Mouse (Mus musculus) liver, embryonic 13.5 days (tissue): ENCODE measurements around the gene Csf1. TPM values are rescaled to one million over a fixed set of nuclear protein-coding genes. Genes with fewer than 3 reads are reported as not detected.

ENCODE experiments used
- ATAC-seq: fragments of 200-750 bp; cut with Nextera tagmentation; 2 replicates; pipeline ENCODE4 v1.8.0; 2017; ENCODE audit warnings: low read depth, mild to moderate bottlenecking, moderate number of reproducible peaks, moderate library complexity
- DNase-seq: peaks from one replicate; pipeline ENCODE4 v3.0.0; 2022
- H3K27ac ChIP-seq: fragments of 300-500 bp; sonication (generic); 2 replicates; pipeline ENCODE4 v1.5.1; 2015; ENCODE audit warnings: moderate library complexity, mild to moderate bottlenecking, inconsistent platforms
- H3K27me3 ChIP-seq: fragments of 300-500 bp; sonication (generic); 2 replicates; pipeline ENCODE4 v1.6.1; 2015; ENCODE audit warnings: mild to moderate bottlenecking, inconsistent platforms
- H3K36me3 ChIP-seq: fragments of 300-500 bp; sonication (generic); 2 replicates; pipeline ENCODE4 v1.6.1; 2015; ENCODE audit warnings: mild to moderate bottlenecking, inconsistent platforms
- H3K4me1 ChIP-seq: fragments of 300-500 bp; sonication (generic); replicated peaks from 2 replicates; pipeline ENCODE4 v1.6.1; 2015; ENCODE audit warnings: inconsistent platforms
- H3K4me2 ChIP-seq: fragments of 300-500 bp; sonication (generic); 2 replicates; pipeline ENCODE4 v1.6.1; 2015; ENCODE audit warnings: inconsistent platforms, mild to moderate bottlenecking, moderate library complexity
- H3K4me3 ChIP-seq: fragments of 300-500 bp; sonication (generic); replicated peaks from 2 replicates; pipeline ENCODE4 v1.5.1; 2015; ENCODE audit warnings: mild to moderate bottlenecking, inconsistent platforms
- H3K9ac ChIP-seq: fragments of 300-500 bp; sonication (generic); 2 replicates; pipeline ENCODE4 v1.6.1; 2015; ENCODE audit warnings: mild to moderate bottlenecking, inconsistent platforms
- H3K9me3 ChIP-seq: fragments of 300-500 bp; sonication (generic); replicated peaks from 2 replicates; pipeline ENCODE4 v1.6.1; 2016; ENCODE audit warnings: inconsistent platforms
- WGBS: fragments of 180-500 bp; shearing (Covaris S2); methylation state at CpG from one replicate; pipeline ENCODE4 v1.1.7; 2015; ENCODE audit not compliant: insufficient replicate concordance; 5-methylcytosine and 5-hydroxymethylcytosine counted together
- polyA plus RNA-seq: library from polyadenylated mRNA; unstranded; fragments of >200 nt; fragmentation: Nextera tagmentation; extraction: Ambion mirVana; gene quantifications from 2 replicates; pipeline ENCODE4 v1.2.1, GENCODE M21; 2015

Csf1 gene
- polyA plus RNA-seq, 1 experiment from 2014 or later, result 4.6 TPM

DNA sequence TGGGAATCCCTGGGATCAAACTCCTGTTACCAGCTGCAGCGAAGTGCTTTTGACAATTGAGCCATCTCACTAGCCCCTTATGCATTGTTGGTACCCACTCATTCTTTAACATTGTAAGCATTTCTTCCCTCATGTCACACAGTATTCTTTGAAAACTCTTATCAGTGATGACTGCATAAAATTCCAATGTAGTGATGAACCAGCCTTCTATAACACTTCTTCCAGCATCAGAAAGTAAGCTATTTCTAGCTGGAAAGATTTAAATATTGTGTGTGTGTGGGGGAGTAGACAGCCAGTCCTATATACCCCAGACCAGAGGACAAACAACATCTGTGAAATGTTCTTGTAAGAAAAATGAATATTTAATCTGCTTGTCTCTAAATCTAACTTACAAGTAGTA lies 26.9 kb downstream of the Csf1 start:
- WGBS, result 64% methylated on average over 1 of the region's 1 CpGs
- no peak overlapping the region for H3K4me2 ChIP-seq
- no peak overlapping the region for H3K9ac ChIP-seq
- DNase-seq (no peak), ATAC-seq (no peak)
- H3K27ac ChIP-seq, result no peak overlapping the region
- no peaks in the 10 kb centered on the region for H3K36me3 ChIP-seq
- no peaks in the 10 kb centered on the region for H3K4me1 ChIP-seq
- H3K27me3 ChIP-seq, result no peaks in the 10 kb centered on the region
- no peaks in the 10 kb centered on the region for H3K9me3 ChIP-seq
- no peak overlapping the region for H3K4me3 ChIP-seq

- H3K9me3 ChIP-seq, result no peaks in the 10 kb centered on the region
- 55% methylated on average over 2 of the region's 2 CpGs for WGBS
- DNase-seq (no peak), ATAC-seq (no peak)
- no peak overlapping the region for H3K27ac ChIP-seq
- no peak overlapping the region for H3K9ac ChIP-seq
- H3K4me1 ChIP-seq, result no peaks in the 10 kb centered on the region
- H3K27me3 ChIP-seq, result no peaks in the 10 kb centered on the region
- H3K4me2 ChIP-seq, result no peak overlapping the region
- H3K36me3 ChIP-seq, result no peaks in the 10 kb centered on the region
- no peak overlapping the region for H3K4me3 ChIP-seq
Observed at GRCm38 (mm10) chr3:107730236-107730635, 30.0 kb downstream of the Csf1 start.

DNA sequence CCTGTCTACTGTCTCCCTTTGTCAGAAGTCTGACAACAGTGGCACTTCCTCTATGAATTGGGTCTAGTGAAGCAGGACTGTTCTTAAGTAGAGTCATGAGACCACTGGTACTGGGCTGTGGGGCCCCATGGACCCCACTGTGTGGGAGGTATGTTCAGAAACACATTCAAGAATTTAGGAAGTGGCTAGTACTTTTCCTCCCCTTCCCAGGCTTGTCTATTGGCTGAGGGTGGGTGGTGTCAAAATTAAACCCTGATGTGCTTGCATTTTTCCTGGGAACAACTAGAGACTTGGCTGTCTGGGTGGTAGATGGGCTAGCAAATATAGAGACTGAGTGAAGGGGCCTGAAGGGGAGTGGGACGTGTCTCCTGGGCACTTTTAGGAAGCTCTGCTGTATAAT lies 31.8 kb downstream of the Csf1 start:
- no peaks in the 10 kb centered on the region for H3K36me3 ChIP-seq
- no peaks in the 10 kb centered on the region for H3K4me1 ChIP-seq
- H3K4me2 ChIP-seq, result no peak overlapping the region
- H3K27ac ChIP-seq, result no peak overlapping the region
- no peaks in the 10 kb centered on the region for H3K9me3 ChIP-seq
- DNase-seq (no peak), ATAC-seq (no peak)
- H3K4me3 ChIP-seq, result no peak overlapping the region
- H3K9ac ChIP-seq, result no peak overlapping the region
- H3K27me3 ChIP-seq, result no peaks in the 10 kb centered on the region
- 50% methylated on average over 1 of the region's 1 CpGs for WGBS

- WGBS, result 45% methylated on average over 1 of the region's 1 CpGs
- Histone ChIP-seq H3K4me3 (no peak overlapping the region), H3K4me2 (no peak overlapping the region), H3K9me3 (no peaks in the 10 kb centered on the region), H3K36me3 (no peaks in the 10 kb centered on the region), H3K9ac (no peak overlapping the region), H3K4me1 (no peaks in the 10 kb centered on the region), H3K27ac (no peak overlapping the region), H3K27me3 (no peaks in the 10 kb centered on the region)
- no peak for ATAC-seq
- no peak for DNase-seq
Observed at GRCm38 (mm10) chr3:107715971-107716370, 44.3 kb downstream of the Csf1 start.

DNA sequence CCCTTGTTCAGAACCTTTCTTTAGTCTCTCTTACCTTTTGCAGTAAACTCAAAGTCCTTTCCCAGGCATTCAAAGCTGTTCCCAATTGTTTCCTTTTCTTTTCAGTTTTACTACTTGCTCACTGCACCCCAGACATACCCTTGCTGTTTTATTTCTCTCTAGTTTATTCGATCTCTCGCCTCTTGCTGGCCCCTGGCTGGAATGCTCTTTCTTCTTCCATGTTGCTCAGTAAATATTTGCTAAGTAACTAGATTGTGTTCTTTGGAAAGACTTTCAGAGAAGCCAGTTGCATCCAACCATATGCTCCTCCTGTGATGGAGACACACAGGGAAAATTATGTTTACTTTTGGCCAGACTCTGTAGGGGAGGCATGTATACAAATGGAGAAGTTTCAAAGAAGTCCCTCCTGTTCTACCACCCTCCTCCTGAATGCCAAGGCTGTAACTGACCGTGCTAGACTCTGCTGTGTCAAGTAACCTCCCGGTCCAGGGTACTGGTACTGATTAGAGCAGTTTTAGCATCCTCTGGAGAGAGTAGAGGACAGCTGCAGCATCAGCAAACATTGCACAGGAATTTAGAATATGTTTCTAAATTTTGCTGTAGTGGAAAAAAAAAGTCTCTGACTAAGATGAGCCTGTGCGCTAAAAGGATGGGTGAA lies 45.9 kb downstream of the Csf1 start:
- Histone ChIP-seq H3K27ac (no peak overlapping the region), H3K9me3 (no peaks in the 10 kb centered on the region), H3K4me3 (no peak overlapping the region), H3K36me3 (no peaks in the 10 kb centered on the region), H3K4me2 (no peak overlapping the region), H3K27me3 (no peaks in the 10 kb centered on the region), H3K4me1 (no peaks in the 10 kb centered on the region), H3K9ac (no peak overlapping the region)
- no peak for DNase-seq
- WGBS, result 49% methylated on average over 5 of the region's 5 CpGs
- no peak for ATAC-seq

DNA sequence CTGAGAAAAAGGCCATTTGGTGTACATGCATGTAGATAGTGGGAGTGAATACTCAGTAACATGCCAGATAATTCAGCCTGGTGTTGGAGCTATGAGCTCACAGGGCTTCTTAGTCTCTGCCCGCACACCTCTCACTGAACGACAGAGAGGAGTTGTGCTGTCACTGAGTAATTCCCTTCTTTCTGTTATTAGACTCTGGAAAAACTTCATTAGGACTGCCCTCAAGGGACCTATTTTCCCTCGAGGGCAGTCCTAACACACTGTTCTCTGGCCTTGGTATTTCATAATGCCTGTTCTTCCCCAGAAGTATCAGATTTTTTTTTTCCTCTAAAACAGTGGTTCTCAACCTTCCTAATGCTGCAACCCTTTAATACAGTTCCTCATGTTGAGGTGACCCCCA lies 48.2 kb downstream of the Csf1 start:
- H3K4me2 ChIP-seq, result no peak overlapping the region
- no peak for ATAC-seq
- WGBS, result 48% methylated on average over 3 of the region's 3 CpGs
- H3K36me3 ChIP-seq, result no peaks in the 10 kb centered on the region
- H3K27me3 ChIP-seq, result no peaks in the 10 kb centered on the region
- no peaks in the 10 kb centered on the region for H3K9me3 ChIP-seq
- H3K4me3 ChIP-seq, result no peak overlapping the region
- H3K9ac ChIP-seq, result no peak overlapping the region
- no peaks in the 10 kb centered on the region for H3K4me1 ChIP-seq
- DNase-seq, result no peak
- no peak overlapping the region for H3K27ac ChIP-seq

DNA sequence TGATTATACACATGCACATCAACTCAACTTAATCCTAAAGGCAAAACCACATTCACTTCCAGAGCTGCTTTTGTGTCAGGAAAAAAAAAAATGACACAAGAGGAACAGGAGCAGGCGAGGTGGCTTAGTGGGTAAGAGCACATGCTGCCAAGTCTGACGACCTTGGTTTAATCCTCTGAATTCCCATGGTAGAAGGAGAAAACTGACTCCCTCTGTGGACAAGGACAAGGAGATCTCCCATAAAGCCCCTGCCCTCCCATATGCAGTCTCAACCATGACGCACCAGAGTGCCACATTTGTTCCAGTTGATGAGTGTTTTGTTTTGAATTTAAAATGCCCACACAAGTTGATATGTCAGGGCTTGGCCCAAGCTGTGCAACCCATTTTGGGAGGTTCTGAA lies 51.1 kb downstream of the Csf1 start:
- Histone ChIP-seq H3K36me3 (no peaks in the 10 kb centered on the region), H3K4me1 (0 out of 2 replicates have a peak, but pooled peaks cover under 1% of the 10 kb centered on the region), H3K9ac (no peak overlapping the region), H3K9me3 (no peaks in the 10 kb centered on the region), H3K27me3 (no peaks in the 10 kb centered on the region), H3K4me2 (no peak overlapping the region), H3K4me3 (no peak overlapping the region), H3K27ac (no peak overlapping the region)
- WGBS, result 65% methylated on average over 3 of the region's 3 CpGs
- DNase-seq (no peak), ATAC-seq (no peak)

DNA sequence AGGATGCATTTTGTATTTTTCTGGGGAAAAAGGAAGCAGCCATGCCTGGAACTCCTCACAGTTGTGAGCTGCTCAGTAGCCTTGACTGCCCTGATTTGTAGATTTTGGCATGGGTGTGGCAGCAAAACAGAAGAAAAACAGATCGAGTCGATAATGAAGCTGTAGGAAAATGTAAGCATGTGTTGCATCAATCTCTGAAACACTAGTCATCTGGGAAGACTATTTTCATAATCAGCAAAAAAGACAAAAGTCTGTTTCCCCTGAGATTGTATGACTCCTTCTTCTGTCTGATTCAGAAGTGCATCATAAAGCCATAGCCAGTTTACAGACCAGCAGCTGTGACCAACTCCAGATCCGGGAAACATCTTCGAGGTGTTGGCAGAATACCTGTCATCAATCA lies 53.0 kb downstream of the Csf1 start:
- no peak for DNase-seq
- 65% methylated on average over 4 of the region's 4 CpGs for WGBS
- H3K9ac ChIP-seq, result no peak overlapping the region

GRCm38 (mm10) chr3:107706164-107706563 lies 54.1 kb downstream of the Csf1 start:
- no peak overlapping the region for H3K4me2 ChIP-seq
- no peak overlapping the region for H3K4me3 ChIP-seq
- H3K36me3 ChIP-seq, result no peaks in the 10 kb centered on the region
- DNase-seq, result no peak
- H3K27me3 ChIP-seq, result no peaks in the 10 kb centered on the region
- 0 out of 2 replicates have a peak, but pooled peaks cover 3% of the 10 kb centered on the region for H3K4me1 ChIP-seq
- H3K27ac ChIP-seq, result no peak overlapping the region
- ATAC-seq, result no peak
- H3K9me3 ChIP-seq, result no peaks in the 10 kb centered on the region
- H3K9ac ChIP-seq, result no peak overlapping the region
- 28% methylated on average over 2 of the region's 2 CpGs for WGBS

More for the DNA sequence above, 53.0 kb downstream of the Csf1 start:
- Histone ChIP-seq H3K4me1 (0 out of 2 replicates have a peak, but pooled peaks cover 3% of the 10 kb centered on the region), H3K27me3 (no peaks in the 10 kb centered on the region), H3K9me3 (no peaks in the 10 kb centered on the region), H3K4me3 (no peak overlapping the region), H3K36me3 (no peaks in the 10 kb centered on the region), H3K4me2 (no peak overlapping the region), H3K27ac (no peak overlapping the region)
- ATAC-seq, result no peak

DNA sequence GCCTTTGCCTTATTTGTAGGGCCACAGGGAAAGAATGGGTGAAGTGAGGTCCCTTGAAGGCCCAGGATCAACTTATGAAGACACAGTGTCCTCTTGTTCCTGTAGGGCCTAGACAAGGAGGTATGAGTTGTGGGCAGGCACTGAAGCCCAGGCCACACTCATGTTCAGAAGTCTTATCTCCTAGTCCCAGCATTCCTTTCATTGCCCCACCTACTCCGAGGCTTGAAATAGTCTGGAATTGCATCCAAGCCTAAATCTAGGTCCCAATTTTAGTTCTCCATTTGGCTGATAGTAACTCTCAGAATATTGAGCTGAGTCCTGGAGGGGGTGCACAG lies 55.9 kb downstream of the Csf1 start:
- no peaks in the 10 kb centered on the region for H3K36me3 ChIP-seq
- WGBS, result 45% methylated on average over 1 of the region's 1 CpGs
- H3K9me3 ChIP-seq, result no peaks in the 10 kb centered on the region
- H3K4me3 ChIP-seq, result no peak overlapping the region
- DNase-seq (no peak), ATAC-seq (no peak)
- H3K4me2 ChIP-seq, result no peak overlapping the region
- no peak overlapping the region for H3K27ac ChIP-seq
- H3K4me1 ChIP-seq, result 0 out of 2 replicates have a peak, but pooled peaks cover 6% of the 10 kb centered on the region
- H3K27me3 ChIP-seq, result no peaks in the 10 kb centered on the region
- no peak overlapping the region for H3K9ac ChIP-seq

DNA sequence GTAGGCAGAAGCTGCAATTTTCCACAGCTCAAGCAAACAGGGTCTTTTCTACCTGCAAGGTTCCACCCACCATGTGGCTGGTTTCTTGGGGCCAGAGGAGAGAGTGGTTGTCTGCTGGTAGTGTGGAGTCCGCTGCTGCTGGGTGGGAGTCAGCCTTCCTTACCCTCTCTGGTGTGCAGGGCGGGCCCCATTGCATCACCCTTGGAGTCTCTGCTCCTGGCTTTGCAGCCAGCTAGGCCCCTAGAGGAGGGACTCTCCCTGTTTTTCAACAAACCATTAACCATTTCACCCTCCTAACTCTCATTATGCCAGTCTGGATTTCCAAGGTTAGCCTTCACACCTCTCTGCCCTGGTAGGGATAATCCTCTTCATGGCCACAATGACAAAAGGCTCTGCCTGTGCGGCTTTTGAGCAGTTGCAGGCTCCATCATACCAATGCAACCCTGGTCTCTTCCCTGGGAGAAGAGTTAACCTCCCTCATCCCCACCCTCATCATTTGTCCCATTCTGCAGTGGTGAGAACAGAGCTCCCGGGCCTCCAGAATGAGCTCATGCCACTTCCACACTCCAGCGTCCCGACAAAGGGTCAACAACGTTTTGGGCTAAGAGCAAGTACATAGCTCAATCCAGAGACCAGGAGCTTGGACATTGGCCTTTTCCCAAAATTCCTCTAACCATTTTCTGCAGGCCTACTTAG lies 56.4 kb downstream of the Csf1 start:
- 69% methylated on average over 7 of the region's 7 CpGs for WGBS
- H3K36me3 ChIP-seq, result no peaks in the 10 kb centered on the region
- no peak overlapping the region for H3K9ac ChIP-seq
- DNase-seq, result no peak
- H3K9me3 ChIP-seq, result no peaks in the 10 kb centered on the region
- H3K4me1 ChIP-seq, result 0 out of 2 replicates have a peak, but pooled peaks cover 6% of the 10 kb centered on the region
- no peak overlapping the region for H3K27ac ChIP-seq
- no peak for ATAC-seq
- no peaks in the 10 kb centered on the region for H3K27me3 ChIP-seq
- H3K4me3 ChIP-seq, result no peak overlapping the region
- H3K4me2 ChIP-seq, result no peak overlapping the region
